Mouse (Mus musculus) embryo, embryonic 11 days (tissue): Measurements from ENCODE around the gene Synj1.

Experiments
- DNase-seq: peaks from one replicate; pipeline ENCODE4 v3.0.0-alpha.2; 2015

Gene Synj1

GRCm38 (mm10) chr16:91009942-91010529, 1.1 kb downstream of the Synj1 start:
- DNase-seq, result peak; percentile 31

GRCm38 (mm10) chr16:91004915-91005538, 6.1 kb downstream of the Synj1 start:
- DNase-seq, result no peak

- DNase-seq, result no peak
Observed at GRCm38 (mm10) chr16:91001098-91001497, 10.0 kb downstream of the Synj1 start.

GRCm38 (mm10) chr16:90999827-91000226, 11.3 kb downstream of the Synj1 start:
- no peak for DNase-seq

- no peak for DNase-seq
Observed at GRCm38 (mm10) chr16:90997822-90998221, 13.3 kb downstream of the Synj1 start.

GRCm38 (mm10) chr16:90996327-90997243, 14.5 kb downstream of the Synj1 start:
- no peak for DNase-seq

- DNase-seq, result no peak
Observed at GRCm38 (mm10) chr16:90995498-90995897, 15.6 kb downstream of the Synj1 start.

GRCm38 (mm10) chr16:90995023-90995422, 16.1 kb downstream of the Synj1 start:
- no peak for DNase-seq

GRCm38 (mm10) chr16:90989162-90989561, 21.9 kb downstream of the Synj1 start:
- DNase-seq, result no peak

- no peak for DNase-seq
Observed at GRCm38 (mm10) chr16:90988665-90989064, 22.4 kb downstream of the Synj1 start.

- DNase-seq, result no peak
Observed at GRCm38 (mm10) chr16:90988039-90988438, 23.1 kb downstream of the Synj1 start.

GRCm38 (mm10) chr16:90971004-90971403, 40.1 kb downstream of the Synj1 start:
- DNase-seq, result no peak

GRCm38 (mm10) chr16:90966241-90966640, 44.9 kb downstream of the Synj1 start:
- DNase-seq, result no peak

- DNase-seq, result no peak
Observed at GRCm38 (mm10) chr16:90964302-90964701, 46.8 kb downstream of the Synj1 start.

GRCm38 (mm10) chr16:90963866-90964265, 47.2 kb downstream of the Synj1 start:
- DNase-seq, result no peak

- no peak for DNase-seq
Observed at GRCm38 (mm10) chr16:90963231-90963630, 47.9 kb downstream of the Synj1 start.

GRCm38 (mm10) chr16:90958301-90959085, 52.6 kb downstream of the Synj1 start:
- DNase-seq, result no peak

GRCm38 (mm10) chr16:90955494-90955893, 55.6 kb downstream of the Synj1 start:
- DNase-seq, result no peak

- no peak for DNase-seq
Observed at GRCm38 (mm10) chr16:90953770-90954169, 57.3 kb downstream of the Synj1 start.

- DNase-seq, result no peak
Observed at GRCm38 (mm10) chr16:90953147-90953546, 58.0 kb downstream of the Synj1 start.

GRCm38 (mm10) chr16:90950354-90950963, 60.6 kb downstream of the Synj1 start:
- peak; percentile 14 for DNase-seq

GRCm38 (mm10) chr16:90946977-90947376, 64.1 kb downstream of the Synj1 start:
- no peak for DNase-seq

GRCm38 (mm10) chr16:90941246-90941645, 69.9 kb downstream of the Synj1 start:
- DNase-seq, result no peak
